Mouse (Mus musculus): Measurements from ENCODE around the gene Zbtb4.
"Not testable (repeated sequence)": the region's sequence is repeated elsewhere in the genome, so short reads cannot be mapped to it uniquely, and the experiment has no call there.

Zbtb4 gene

DNA sequence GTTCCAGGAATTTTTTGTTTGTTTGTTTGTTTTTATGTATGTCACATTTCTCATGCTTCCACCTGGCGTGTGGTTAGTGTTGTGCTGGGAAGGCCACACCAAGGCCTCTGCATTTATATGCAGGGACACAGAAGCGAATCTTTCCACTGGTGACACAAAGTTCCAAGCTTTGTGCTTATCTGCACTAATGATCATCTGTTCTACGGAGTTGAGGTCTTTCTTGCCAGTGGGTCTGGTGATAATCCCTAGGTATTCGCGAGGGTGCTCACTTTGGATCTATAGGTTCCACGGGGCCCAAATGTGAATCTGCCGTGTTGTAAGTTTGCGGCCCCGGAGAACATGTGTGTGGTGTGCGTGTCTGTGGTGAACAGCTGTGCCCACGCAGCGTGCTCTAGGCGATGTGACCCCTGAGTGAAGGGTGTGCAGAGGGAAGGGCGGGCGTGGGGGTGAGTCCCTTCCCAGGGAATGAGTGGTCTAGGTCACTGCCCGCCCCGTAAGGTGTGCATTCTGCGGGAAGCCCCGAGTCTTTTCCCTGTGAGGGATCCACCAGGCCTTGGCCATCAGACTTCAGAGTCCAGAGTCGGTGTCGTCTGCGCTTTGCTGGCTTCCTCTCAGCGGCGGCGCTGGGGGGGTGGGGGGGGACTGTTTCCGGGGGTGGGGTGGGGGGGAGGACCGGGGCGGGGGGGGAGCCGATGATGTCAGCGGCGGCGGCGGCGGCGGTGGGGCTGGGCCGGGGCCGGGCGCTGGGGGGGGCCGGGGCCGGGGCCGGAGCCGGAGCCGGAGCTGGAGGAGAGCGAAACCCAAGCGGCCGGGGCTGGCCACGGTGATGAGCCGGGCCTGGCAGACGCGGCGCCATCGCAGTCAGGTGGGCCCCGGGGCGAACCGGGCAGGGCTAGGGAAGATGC lies at the start of gene Zbtb4:
TSS of gene Zbtb4 (plus strand) at position 692 of the 905 bp plus-strand sequence.
- in situ Hi-C loops (cut with MboI, MseI) = loop anchor here (25.0 kb wide), 1 partner anchor 897 kb away; the partner anchor contains the start of genes Eno3, Pfn1 and Spag7

DNA sequence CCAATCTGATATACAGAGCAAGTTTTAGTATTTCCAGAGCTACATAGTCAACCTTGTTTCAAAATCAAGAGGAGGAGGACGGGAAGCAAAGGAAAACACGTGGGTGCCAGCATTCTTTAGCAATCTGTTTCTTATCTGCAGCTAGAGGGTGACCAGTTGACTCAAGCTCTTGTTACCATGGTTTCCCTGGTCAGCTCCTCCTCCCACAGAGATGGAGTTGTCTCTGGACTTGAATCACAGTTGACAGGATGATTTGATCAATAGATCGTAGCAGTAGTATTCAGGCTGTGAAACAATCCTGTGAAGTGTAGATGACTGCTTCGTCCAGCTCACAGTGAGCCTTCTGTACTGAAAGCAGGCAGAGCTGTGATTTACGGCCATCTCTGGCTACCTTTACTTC lies 49.8 kb upstream of the Zbtb4 start:
- in situ Hi-C loops (cut with MboI, MseI) = no loop called here

DNA sequence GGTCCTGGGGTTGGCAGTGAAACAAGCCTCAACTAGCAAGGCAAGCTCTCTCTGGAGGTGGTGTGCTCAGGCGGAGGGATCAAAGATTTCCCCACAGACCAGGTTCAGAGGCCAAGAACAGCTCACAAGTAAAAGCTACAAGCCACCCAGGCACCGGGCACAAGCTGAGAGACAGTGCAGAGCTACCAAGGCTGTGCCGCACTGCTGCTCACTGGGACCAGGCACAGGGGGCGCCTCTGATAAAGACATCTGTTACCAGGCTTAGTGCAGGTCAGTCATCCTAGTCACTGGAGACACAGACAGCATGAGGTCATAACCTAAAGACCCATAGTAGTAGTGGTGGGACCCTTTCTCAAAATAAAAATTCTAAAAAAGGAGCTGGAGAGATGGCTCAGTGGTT lies 48.8 kb upstream of the Zbtb4 start:
- in situ Hi-C loops (cut with MboI, MseI) = no loop called here

DNA sequence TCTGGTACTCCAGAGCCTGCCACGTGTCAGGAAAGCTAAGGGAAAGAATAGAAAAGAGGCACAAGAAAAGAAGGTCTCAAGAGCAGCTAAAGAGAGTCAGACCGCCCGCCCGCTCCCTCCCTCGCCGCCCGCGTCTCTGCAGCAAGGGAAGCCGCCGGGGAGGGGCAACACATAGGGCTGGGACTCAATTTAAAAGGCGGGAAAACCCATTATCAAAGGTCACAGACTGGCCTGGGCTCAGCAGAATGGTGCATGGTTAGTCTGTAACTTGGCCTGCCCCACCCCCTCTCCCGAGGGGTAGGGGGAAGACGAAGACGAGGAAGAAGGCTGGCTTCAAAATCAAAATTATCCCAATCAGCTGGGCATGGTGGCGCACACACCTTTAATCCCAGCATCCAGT lies 47.1 kb upstream of the Zbtb4 start:
- in situ Hi-C loops (cut with MboI, MseI) = no loop called here

DNA sequence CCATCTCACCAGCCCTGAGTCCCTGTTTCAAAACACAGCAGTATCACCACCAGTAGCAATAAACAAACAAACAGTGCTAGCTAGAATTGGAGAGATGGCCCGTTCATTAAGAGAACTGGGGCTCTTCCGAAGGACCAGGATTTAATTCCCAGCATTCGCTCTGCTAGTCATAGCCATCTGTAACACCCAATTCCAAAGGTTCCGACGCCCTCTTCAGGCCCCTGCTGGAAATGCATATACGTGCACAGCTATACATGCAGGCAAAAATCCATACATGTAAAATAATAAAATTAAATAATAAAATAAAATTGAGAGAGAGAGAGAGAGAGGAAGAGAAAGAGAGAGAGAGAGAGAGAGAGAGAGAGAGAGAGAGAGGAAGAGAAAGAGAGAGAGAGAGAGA lies 46.3 kb upstream of the Zbtb4 start:
- in situ Hi-C loops (cut with MboI, MseI) = no loop called here

DNA sequence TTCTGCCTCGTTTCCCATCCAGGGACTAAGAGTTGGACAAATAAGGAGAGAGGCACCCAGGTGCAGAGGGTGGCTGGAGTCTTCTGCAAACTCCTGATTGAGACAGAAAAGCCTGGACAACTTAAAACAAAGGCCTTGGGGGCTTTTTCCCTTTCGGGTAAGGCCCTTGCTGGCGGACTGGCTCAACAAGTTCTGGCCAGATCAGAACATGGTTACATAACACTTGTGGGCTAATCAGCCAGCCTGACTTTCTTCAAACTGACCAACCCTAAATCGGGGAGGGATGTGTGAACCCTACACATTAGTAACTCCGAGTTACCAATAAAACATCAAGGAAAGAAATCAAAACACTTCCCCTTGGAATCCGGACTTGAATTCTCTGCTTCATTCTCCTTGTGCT lies 44.9 kb upstream of the Zbtb4 start:
- in situ Hi-C loops (cut with MboI, MseI) = loop anchor here (5.0 kb wide), 1 partner anchor 34 kb away; the partner anchor contains the start of gene Tnfsf13

DNA sequence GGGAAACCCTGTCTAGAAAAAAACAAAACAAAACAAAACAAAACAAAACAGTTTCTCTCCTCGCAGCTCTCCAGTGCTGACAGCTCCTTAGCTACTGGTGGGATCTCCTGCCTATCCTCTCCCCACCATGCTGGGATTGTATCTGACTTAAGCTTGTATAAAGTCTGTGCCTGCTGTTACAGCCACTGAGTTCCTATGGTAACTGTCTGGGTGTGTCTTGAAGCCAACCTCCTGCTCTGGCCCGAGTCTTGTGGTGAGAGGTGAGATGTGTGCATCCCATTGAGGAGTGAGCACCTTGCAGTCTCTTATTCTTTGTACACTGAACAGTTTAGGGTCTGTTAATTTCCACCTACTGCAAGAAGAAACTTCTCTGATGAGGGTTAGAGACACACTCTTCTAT lies 42.6 kb upstream of the Zbtb4 start:
- in situ Hi-C loops (cut with MboI, MseI) = loop anchor here (5.0 kb wide), 1 partner anchor 36 kb away; the partner anchor contains the start of gene Tnfsf13

DNA sequence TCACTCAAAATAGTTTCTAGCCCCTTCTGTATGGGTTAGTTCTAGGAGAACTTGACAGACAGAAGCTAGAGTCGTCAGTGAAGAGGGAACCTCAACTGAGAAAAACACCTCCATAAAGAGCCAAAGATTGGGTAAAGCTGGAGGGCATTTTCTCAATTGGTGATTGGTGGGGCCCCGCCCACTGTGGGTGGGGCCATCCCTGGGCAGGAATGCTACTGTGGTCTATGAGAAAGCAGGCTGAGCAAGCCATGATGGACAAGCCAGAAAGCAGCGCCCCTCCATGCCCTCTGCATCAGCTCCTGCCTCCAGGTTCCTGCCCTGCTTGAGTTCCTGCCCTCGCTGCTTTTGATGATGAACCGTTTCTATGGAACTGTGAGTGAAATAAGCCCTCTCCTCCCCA lies 39.8 kb upstream of the Zbtb4 start:
- in situ Hi-C loops (cut with MboI, MseI) = no loop called here

DNA sequence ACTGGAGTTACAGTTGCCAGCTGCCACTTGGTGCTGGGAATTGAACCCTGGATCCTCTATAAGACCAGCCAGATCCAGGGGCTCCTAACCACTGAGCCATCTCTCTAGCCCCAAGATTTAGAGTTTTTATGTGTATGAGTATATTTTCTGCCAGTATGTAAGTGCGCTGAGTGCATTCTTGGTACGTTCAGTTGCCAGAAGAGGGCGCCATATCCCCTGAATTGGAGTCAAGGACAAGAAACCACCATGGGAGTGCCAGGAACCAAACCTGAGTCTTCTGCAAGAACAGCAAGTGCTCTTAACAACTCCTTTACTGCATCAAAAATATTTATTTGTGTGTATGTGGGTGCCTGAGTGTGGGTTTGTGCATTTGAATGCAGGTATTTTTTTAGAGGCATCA lies 36.6 kb upstream of the Zbtb4 start:
- in situ Hi-C loops (cut with MboI, MseI) = no loop called here

DNA sequence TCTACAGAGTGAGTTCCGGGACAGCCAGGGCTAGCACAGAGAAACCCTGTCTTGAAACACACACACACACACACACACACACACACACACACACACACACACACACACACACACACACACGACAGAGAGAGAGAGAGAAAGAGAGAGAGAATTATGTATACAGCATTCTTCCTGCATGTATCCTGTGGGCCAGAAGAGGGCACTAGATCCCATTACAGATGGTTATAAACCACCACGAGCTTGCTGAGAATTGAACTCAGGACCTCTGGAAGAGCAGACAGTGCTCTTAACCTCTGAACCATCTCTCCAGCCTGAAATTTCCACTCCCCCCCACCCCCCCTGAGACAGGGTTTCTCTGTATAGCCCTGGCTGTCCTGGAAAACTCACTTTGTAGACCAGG lies 34.3 kb upstream of the Zbtb4 start:
- in situ Hi-C loops (cut with MboI, MseI) = not testable (repeated sequence)

DNA sequence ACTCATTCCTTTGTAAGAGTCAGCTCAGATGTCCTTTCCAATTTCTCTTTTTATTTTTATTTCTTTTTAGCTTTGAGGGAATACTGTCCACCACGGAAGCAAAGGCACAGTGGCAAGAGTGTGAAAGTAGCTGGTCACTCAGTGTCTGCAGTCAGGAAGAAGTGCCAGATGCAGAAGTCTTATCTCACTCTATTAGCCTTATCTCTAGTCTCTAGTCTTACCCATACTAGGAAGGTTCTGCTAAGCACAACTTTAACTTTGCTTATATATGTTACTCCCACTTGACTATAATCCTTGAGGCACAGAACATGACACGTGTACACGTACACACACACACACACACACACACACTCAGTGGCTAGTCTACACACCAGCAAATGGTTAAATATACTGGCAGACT lies 14.1 kb upstream of the Zbtb4 start:
- in situ Hi-C loops (cut with MboI, MseI) = loop anchor here (25.0 kb wide), 1 partner anchor 911 kb away; the partner anchor contains the start of genes Eno3, Pfn1 and Spag7

DNA sequence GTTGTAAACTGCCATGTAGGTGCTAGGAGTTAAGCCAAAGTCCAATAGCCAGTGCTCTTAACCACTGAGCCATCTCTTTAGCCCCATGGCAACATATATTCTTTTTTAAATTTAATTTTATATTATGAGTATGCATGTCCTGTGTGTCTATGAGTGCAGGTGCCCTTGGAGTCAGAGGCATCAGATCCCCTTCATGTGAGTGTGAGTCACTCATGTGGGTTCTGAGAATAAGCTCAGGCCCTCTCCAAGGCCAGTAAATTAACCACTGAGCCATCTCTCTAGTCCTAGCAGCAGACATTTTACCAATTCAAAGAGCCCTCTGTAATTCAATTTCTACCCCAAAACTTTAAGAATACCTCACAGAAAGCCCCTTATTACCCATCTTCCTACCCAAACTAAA lies 13.0 kb upstream of the Zbtb4 start:
- in situ Hi-C loops (cut with MboI, MseI) = loop anchor here (25.0 kb wide), 1 partner anchor 910 kb away; the partner anchor contains the start of genes Eno3, Pfn1 and Spag7

DNA sequence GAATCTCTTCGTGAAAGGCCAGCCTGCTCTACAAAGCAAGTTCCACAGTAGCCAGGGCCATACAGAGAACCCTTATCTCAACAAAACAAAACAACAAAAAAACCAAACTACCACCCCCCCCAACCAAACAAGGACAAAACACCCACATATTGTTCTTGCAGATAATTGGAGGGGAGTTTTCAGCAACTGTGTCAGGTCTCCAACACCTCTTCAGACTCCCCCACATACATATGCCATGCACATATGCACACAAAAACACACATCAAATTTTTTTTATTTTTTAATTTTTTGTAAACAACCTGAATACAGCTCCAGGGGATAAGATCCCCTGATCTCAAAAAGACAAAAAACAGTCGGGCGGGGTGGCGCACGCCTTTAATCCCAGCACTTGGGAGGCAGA lies 11.5 kb upstream of the Zbtb4 start:
- in situ Hi-C loops (cut with MboI, MseI) = loop anchor here (25.0 kb wide), 1 partner anchor 908 kb away; the partner anchor contains the start of genes Eno3, Pfn1 and Spag7

DNA sequence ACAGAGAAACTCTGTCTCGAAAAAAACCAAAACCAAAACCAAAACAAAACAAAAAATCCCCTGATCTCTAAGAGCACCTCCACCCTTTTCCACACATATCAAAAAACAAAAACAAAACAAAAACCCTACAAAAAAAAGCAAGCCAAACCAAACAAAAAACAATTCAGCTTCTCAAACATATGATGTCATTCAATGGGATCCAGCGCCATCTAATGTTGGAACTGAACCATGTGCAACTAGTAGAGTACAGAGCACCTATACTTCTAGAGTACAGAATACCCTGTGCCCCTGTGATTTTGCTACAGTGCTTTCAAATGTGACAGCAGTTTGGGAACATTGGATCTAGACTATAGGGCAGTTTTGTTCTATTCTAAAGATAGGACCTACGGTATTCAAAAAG lies 11.0 kb upstream of the Zbtb4 start:
- in situ Hi-C loops (cut with MboI, MseI) = loop anchor here (5.0 to 25.0 kb wide), 2 partner anchors 88 to 908 kb away; partner anchors contain the start of genes Eno3, Pfn1 and Spag7

DNA sequence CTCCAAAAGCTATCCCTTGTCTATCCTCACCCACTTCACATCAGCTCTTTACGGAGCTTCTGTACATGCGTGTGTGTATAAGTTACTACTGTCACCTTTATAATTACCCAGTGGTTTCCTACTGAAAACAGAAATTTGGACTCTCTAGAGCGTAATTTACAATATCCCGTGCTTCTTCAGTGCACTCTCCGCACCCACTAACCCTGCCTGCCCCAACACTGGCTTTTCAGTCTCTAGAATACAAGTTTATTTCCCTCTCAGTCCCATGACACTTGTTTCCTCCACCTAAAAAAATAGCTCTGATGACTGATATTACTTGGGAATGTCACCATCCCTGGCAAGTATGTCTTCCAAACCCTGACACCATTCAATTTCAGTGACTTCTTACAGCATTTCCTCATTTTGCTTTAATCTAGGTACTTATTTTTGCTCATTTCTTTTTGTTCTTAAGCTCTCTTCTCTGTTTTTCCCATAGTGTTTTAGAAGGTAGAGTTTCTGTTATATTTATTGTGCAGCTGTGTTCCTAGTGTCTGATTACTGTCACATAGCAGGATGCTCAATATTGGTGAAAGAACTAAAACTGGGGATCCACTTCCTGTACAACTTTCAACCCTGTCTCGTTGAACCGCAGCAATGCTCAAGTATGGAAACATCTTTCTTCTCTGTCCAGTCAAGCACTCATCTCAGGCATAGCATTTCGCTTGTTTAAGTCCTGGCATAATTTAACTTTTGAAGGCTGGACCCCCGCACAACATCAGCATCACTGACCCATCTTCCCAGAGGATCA lies 8.2 kb upstream of the Zbtb4 start:
- in situ Hi-C loops (cut with MboI, MseI) = loop anchor here (5.0 to 25.0 kb wide), 2 partner anchors 85 to 905 kb away; partner anchors contain the start of genes Eno3, Pfn1 and Spag7

DNA sequence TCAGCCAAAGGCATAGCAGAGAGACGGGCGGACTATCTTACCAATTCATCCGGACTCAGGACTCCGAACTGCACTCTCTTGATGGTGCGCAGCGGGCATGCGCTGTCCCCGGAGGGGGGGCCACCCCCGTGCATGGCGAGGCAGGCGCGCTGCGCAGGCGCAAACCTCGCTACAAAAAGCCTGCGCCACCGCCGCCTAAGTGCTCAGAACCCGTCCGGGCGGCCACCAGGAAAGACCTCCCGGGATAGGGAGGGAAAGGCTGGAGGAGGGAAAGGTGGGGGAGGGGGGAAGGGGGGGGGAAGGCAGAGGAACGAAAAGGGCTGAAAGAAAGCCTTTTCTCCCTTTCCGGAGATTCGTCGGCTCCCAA lies 7.6 kb upstream of the Zbtb4 start:
- in situ Hi-C loops (cut with MboI, MseI) = loop anchor here (5.0 to 25.0 kb wide), 2 partner anchors 84 to 904 kb away; partner anchors contain the start of genes Eno3, Pfn1 and Spag7

DNA sequence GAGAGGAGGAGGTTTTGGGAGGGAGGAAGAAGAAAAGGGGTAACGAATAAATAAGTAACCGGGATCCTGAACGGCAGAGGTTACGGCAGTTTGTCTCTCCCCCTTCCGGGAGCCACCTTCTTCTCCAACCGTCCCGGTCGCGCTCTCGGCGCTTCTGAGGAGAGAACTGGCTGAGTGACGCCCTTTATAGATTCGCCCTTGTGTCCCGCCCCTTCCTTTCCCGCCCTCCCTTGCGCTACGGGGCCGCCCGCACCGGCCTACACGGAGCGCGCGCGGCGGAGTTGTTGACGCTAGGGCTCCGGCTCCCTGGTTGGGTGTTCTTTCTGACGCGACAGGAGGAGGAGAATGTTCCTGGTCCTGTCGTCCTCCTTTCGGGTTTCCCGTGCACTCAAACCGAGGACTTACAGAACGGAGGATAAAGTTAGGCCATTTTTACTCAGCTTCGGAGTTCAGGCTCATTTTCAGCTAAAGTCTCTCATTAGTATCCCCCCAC lies 7.2 kb upstream of the Zbtb4 start, which contains the start of gene Polr2a:
TSS of gene Polr2a (minus strand) at position 160 of the 493 bp plus-strand sequence.
- in situ Hi-C loops (cut with MboI, MseI) = loop anchor here (5.0 to 25.0 kb wide), 2 partner anchors 84 to 904 kb away; partner anchors contain the start of genes Eno3, Pfn1 and Spag7

DNA sequence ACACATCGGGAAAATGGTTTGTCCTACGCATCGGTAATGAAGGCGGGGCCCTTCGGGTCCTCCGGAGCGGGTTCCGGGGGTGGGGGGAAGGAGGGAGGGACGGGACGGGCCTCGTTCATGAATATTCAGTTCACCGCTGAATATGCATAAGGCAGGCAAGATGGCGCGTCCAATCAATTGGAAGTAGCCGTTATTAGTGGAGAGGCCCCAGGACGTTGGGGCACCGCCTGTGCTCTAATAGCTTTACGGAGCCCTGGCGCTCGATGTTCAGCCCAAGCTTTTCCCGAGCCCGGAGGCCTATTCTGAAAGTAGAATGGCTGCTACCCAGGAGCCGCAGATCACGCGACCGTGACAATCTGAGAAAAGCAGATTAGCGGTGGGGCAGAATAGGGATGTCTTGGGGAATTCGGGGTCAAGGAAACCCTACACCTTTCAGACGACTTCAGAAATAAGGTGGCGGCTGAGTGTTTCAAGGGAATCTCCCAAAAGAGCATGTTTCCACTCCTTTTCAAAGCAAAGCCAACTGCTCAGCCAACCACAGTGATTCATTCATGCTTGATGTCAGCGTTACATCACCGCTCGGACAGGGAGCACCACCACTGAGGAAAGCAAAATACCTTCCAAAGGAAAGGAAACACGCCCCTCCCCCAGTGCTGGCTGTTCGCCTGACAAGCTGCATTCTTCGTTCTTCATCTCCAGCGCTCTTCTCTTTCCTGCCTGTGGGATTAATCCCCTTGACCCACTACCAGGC lies 6.6 kb upstream of the Zbtb4 start:
- in situ Hi-C loops (cut with MboI, MseI) = loop anchor here (5.0 to 25.0 kb wide), 2 partner anchors 83 to 903 kb away; partner anchors contain the start of genes Eno3, Pfn1 and Spag7

DNA sequence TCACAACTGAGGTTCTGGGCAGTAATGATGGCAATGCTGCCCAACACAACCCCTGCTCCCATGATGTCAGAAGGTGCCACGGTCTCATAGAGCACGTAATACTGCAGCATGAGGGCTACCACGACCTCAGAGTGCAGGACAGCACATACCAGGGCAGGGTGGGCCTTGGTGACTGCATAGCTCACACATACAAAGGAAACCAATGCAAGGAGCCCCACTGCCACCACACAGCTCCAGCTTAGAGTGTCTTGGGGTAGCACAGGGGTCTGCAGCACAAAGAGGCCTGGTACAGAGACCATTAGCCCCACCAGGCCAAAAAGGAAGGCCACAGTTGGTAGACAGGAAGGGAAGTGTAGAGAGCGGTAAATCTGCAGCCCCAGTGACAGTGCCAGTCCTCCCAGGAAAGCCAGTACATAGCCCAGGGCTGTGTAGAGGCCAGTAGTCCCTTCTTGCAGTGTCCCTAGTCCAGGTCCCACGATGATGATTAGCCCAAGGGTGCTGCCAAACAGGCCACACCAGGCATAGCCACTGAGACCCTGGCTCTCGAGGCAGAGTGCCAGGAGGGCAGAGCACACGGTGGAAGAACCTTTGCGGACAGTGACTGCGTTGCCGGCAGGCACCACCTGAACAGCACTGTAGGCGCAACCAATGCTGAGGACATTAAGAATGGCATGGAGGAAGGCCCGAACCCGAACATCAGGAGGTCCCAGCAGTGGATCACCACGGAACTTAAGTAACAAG lies 5.4 kb upstream of the Zbtb4 start:
- in situ Hi-C loops (cut with MboI, MseI) = loop anchor here (25.0 kb wide), 1 partner anchor 902 kb away; the partner anchor contains the start of genes Eno3, Pfn1 and Spag7

DNA sequence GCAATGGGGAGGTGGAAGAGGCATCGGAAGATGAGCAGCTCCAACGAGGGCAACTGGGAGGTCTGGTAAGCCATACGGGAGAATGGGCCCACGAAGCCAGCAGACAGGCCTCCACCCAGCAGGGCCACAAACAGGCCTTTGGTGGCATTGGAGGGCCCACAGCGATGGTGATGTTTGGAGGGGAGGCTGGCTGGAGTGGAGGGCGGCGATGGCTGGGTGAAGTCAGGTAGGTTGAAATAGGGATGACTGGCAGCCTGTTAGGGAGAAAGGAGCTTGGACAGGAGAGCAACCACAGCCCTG lies 4.9 kb upstream of the Zbtb4 start:
- in situ Hi-C loops (cut with MboI, MseI) = loop anchor here (25.0 kb wide), 1 partner anchor 901 kb away; the partner anchor contains the start of genes Eno3, Pfn1 and Spag7

Measured in T-helper 2 cell (primary cell).